ENCODE assay signal across 8 mouse cellular contexts in the genomic region with DNA sequence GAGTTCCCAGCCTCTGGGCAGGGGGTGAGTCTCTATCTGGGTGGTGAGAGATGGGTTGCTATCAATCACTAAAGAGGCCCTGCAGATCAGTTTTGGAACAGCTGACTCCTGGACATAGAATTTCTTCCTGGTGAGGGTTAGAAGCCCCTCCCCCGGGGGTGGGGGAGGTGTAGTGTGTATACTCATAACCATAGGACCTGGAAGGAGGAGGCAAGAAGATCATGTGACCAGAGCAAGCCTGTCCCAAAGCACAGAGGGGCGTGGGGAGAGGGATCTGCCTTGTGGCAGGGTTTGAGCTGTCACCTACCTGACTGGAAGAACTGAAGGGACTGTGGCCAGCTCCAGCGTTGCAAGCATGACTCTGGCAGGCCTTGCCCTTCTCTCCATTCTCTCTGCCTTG. TPM values are rescaled to one million over a fixed set of nuclear protein-coding genes. Genes with fewer than 3 reads are reported as not detected.
DNase-seq lines count a peak whose midpoint lies in the region; ATAC-seq and TF ChIP-seq lines count a peak whose summit lies in the region.
"Had no signal": no experiment of that assay in that cellular context is flagged by ENCODE, and none has a peak within 500 bp of the region (broad histone marks: within the 10 kb centered on the region; RNA-seq: fewer than 3 reads in every experiment).

No protein-coding gene starts in this region.

- no peak overlapping the region for H3K27ac ChIP-seq in liver, postnatal 0 days (ENCODE audit: low read depth)
- H3K27ac ChIP-seq in limb, embryonic 12.5 days, result peak overlapping the region; percentile 73; the same call in 1 of the 2 replicates
- no peak overlapping the region for H3K27ac ChIP-seq in stomach, embryonic 15.5 days

- ATAC-seq in liver, postnatal 0 days, result no peak
- ATAC-seq in limb, embryonic 12.5 days (ENCODE audit: insufficient number of reproducible peaks, insufficient read depth, low FRiP score, low TSS enrichment, low read depth), result peak; percentile 66; the same call in 1 of the 2 replicates
- ATAC-seq in stomach, embryonic 15.5 days (ENCODE audit: insufficient read depth, low FRiP score, low read depth), result peak; percentile 66; the same call in 1 of the 2 replicates

- no peak overlapping the region for H3K9ac ChIP-seq in liver, postnatal 0 days (replicated peaks)
- H3K9ac ChIP-seq in limb, embryonic 12.5 days (replicated peaks), result no peak overlapping the region
- no peak overlapping the region for H3K9ac ChIP-seq in stomach, embryonic 15.5 days

- peak; percentile 31 for DNase-seq in liver
- DNase-seq in liver, postnatal 0 days, result no peak
- peak; percentile 29 for DNase-seq in embryo, embryonic 9.5 days (ENCODE audit: extremely low spot score)
- DNase-seq in layer of hippocampus, adult 9-10 months (ENCODE audit: low spot score), result no peak
- DNase-seq in lung, postnatal 4 days, result no peak
- DNase-seq: heart, postnatal 36 days had no signal

- H3K4me3 ChIP-seq in liver, postnatal 0 days (ENCODE audit: low read depth, low read length), result no peak overlapping the region
- no peak overlapping the region for H3K4me3 ChIP-seq in limb, embryonic 12.5 days (replicated peaks)
- H3K4me3 ChIP-seq in stomach, embryonic 15.5 days (replicated peaks), result no peak overlapping the region

- no peaks in the 10 kb centered on the region for H3K36me3 ChIP-seq in liver, postnatal 0 days (replicated peaks; ENCODE audit: insufficient read depth, low read length)
- no peaks in the 10 kb centered on the region for H3K36me3 ChIP-seq in limb, embryonic 12.5 days
- H3K36me3 ChIP-seq in stomach, embryonic 15.5 days, result no peaks in the 10 kb centered on the region

- no peak overlapping the region for H3K4me2 ChIP-seq in liver, postnatal 0 days (ENCODE audit: low read depth, low read length)
- H3K4me2 ChIP-seq in limb, embryonic 12.5 days, result no peak overlapping the region
- no peak overlapping the region for H3K4me2 ChIP-seq in stomach, embryonic 15.5 days

- TF ChIP-seq CTCF in liver, postnatal 0 days (IDR thresholded peaks at IDR 0.05; ENCODE audit: low read depth), result no peak

- TF ChIP-seq EP300 in liver, postnatal 0 days (IDR thresholded peaks at IDR 0.05; ENCODE audit: low read depth), result no peak

- no peaks in the 10 kb centered on the region for H3K9me3 ChIP-seq in liver, postnatal 0 days (ENCODE audit: low read length)
- H3K9me3 ChIP-seq in limb, embryonic 12.5 days, result no peaks in the 10 kb centered on the region
- H3K9me3 ChIP-seq in stomach, embryonic 15.5 days, result no peaks in the 10 kb centered on the region

- no peaks in the 10 kb centered on the region for H3K27me3 ChIP-seq in liver, postnatal 0 days (ENCODE audit: insufficient read depth, low read length)
- H3K27me3 ChIP-seq in limb, embryonic 12.5 days, result no peaks in the 10 kb centered on the region
- H3K27me3 ChIP-seq in stomach, embryonic 15.5 days (replicated peaks), result no peaks in the 10 kb centered on the region

- 24% methylated on average over 3 of the region's 3 CpGs for WGBS in liver, postnatal 0 days (ENCODE audit: insufficient replicate concordance)
- WGBS in limb, embryonic 12.5 days, result 30% methylated on average over 3 of the region's 3 CpGs
- 19% methylated on average over 3 of the region's 3 CpGs for WGBS in stomach, embryonic 15.5 days

- H3K4me1 ChIP-seq in liver, postnatal 0 days (ENCODE audit: insufficient read depth), result peaks cover 6% of the 10 kb centered on the region; the same call in 1 of the 2 replicates
- H3K4me1 ChIP-seq in limb, embryonic 12.5 days (replicated peaks), result peaks cover 13% of the 10 kb centered on the region
- no peaks in the 10 kb centered on the region for H3K4me1 ChIP-seq in stomach, embryonic 15.5 days

RNA-seq across cellular contexts. Expression of a gene that starts 18.1 kb away (rescaled TPM):
- 19.2 and 19.3 TPM in 2 replicates for polyA plus RNA-seq in liver, postnatal 0 days (2015; fragmentation: Nextera tagmentation; extraction: Ambion mirVana)
- polyA plus RNA-seq in limb, embryonic 12.5 days (2016; fragmentation: Nextera tagmentation; extraction: Ambion mirVana), result 50.1 and 51.2 TPM in 2 replicates
- 48.8 and 52.3 TPM in 2 replicates for polyA plus RNA-seq in stomach, embryonic 15.5 days (2015; fragmentation: Nextera tagmentation; extraction: Ambion mirVana)

RNA-seq across cellular contexts. Expression of a gene that starts 35.9 kb away (rescaled TPM):
- polyA plus RNA-seq in liver, postnatal 0 days (2015; fragmentation: Nextera tagmentation; extraction: Ambion mirVana), result 15.7 and 17.8 TPM in 2 replicates
- polyA plus RNA-seq in limb, embryonic 12.5 days (2016; fragmentation: Nextera tagmentation; extraction: Ambion mirVana), result 22.8 and 23.0 TPM in 2 replicates
- polyA plus RNA-seq in stomach, embryonic 15.5 days (2015; fragmentation: Nextera tagmentation; extraction: Ambion mirVana), result 39.0 and 39.6 TPM in 2 replicates

RNA-seq across cellular contexts. Expression of a gene that starts 59.4 kb away (rescaled TPM):
- 29.8 and 34.0 TPM in 2 replicates for polyA plus RNA-seq in liver, postnatal 0 days (2015; fragmentation: Nextera tagmentation; extraction: Ambion mirVana)
- polyA plus RNA-seq in limb, embryonic 12.5 days (2016; fragmentation: Nextera tagmentation; extraction: Ambion mirVana), result 17.8 and 18.4 TPM in 2 replicates
- polyA plus RNA-seq in stomach, embryonic 15.5 days (2015; fragmentation: Nextera tagmentation; extraction: Ambion mirVana), result 18.9 and 21.2 TPM in 2 replicates

Comparison
In these comparisons a context has a peak if more than half of its experiments do, and no peak if none do; other contexts are left out.
1. DNase-seq: peak in liver (single experiment) and embryo, embryonic 9.5 days (single experiment); none in liver, postnatal 0 days (single experiment), layer of hippocampus, adult 9-10 months (single experiment) and lung, postnatal 4 days (0 of 2).